Mouse (Mus musculus): Measurements from ENCODE around the gene Ank2.

- TF ChIP-seq TAL1 (conservative IDR thresholded peaks at IDR 0.05; ENCODE audit: low read depth, low read length), result no peak
- no peak for TF ChIP-seq CTCF (IDR thresholded peaks at IDR 0.05; ENCODE audit: low read depth, low read length)
- no peak for TF ChIP-seq POLR2AphosphoS5 (IDR thresholded peaks at IDR 0.05; ENCODE audit: insufficient replicate concordance, low read depth, low read length)
- no peak for TF ChIP-seq GATA1 (IDR thresholded peaks at IDR 0.05; ENCODE audit: borderline replicate concordance, low read length)
Observed at GRCm38 (mm10) chr3:127513699-127514098, 14.5 kb upstream of the Ank2 start.

Data from G1E (cell line).